Mouse (Mus musculus): ENCODE measurements around the gene Nkx2-3. TPM values are rescaled to one million over a fixed set of nuclear protein-coding genes. Genes with fewer than 3 reads are reported as not detected.

Nkx2-3 gene
- polyA plus RNA-seq, 1 experiment, result not detected

DNA sequence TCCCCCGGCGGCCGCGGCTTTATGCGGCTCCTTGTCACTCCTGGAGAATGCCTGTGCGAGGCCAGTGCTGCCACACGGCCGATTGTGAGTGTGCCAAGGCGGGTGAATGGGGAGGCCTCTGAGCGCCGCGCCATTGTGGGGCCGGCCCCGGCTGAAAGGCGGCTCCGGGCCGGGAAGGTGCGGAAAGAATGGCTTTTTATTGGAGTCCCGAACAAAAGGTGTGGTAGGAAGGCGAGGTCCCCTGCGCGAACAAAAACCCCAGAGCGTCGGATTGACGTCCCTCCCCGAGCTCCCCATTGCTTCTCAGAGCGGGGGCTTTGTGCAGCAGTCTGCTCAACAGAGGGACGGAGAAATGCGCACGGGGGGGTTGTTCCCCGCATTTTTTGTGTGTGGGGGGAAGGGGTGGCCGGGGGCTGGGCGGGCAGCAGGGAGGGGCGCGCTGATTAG, 4.3 kb downstream of the Nkx2-3 start:
- Histone ChIP-seq H3K9me3 (ENCODE audit: control insufficient read depth, low read length) (peaks cover 8% of the 10 kb centered on the region; the same call in 1 of the 2 replicates), H3K4me3 (replicated peaks) (no peak overlapping the region), H3K4me1 (ENCODE audit: control insufficient read depth) (peaks cover 3% of the 10 kb centered on the region), H3K27me3 (ENCODE audit: control insufficient read depth) (peaks cover 100% of the 10 kb centered on the region), H3K36me3 (ENCODE audit: control insufficient read depth) (no peaks in the 10 kb centered on the region)
- TF ChIP-seq TAL1 (IDR thresholded peaks at IDR 0.05; ENCODE audit: low read length) (no peak), GATA1 (IDR thresholded peaks at IDR 0.05; ENCODE audit: low read length) (no peak)

DNA sequence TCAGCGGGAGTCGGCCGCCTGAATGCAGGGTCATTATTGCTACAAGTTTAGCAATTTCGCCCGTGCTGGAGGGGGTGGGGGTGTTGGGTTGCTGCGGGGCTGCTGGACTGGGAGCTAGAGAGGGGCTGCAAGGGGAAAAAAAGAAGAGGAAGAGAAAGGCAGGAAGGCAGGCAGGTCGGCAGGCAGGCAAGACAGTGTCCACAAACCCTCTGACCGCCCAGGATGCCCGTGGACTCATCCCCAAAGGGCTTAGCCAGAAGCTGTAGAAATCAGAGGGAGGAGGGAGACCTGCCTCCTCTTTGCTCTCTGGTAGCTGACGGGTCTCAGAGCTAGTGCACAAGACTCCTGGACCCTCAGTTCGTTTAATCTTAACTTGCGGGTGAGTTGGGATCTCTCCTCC, 4.8 kb downstream of the Nkx2-3 start:
- Histone ChIP-seq H3K4me1 (ENCODE audit: control insufficient read depth) (peaks cover 3% of the 10 kb centered on the region), H3K4me3 (replicated peaks) (no peak overlapping the region), H3K27me3 (ENCODE audit: control insufficient read depth) (peaks cover 100% of the 10 kb centered on the region), H3K36me3 (ENCODE audit: control insufficient read depth) (no peaks in the 10 kb centered on the region), H3K9me3 (ENCODE audit: control insufficient read depth, low read length) (peaks cover 8% of the 10 kb centered on the region; the same call in 1 of the 2 replicates)
- TF ChIP-seq TAL1 (IDR thresholded peaks at IDR 0.05; ENCODE audit: low read length) (no peak), GATA1 (IDR thresholded peaks at IDR 0.05; ENCODE audit: low read length) (no peak)

DNA sequence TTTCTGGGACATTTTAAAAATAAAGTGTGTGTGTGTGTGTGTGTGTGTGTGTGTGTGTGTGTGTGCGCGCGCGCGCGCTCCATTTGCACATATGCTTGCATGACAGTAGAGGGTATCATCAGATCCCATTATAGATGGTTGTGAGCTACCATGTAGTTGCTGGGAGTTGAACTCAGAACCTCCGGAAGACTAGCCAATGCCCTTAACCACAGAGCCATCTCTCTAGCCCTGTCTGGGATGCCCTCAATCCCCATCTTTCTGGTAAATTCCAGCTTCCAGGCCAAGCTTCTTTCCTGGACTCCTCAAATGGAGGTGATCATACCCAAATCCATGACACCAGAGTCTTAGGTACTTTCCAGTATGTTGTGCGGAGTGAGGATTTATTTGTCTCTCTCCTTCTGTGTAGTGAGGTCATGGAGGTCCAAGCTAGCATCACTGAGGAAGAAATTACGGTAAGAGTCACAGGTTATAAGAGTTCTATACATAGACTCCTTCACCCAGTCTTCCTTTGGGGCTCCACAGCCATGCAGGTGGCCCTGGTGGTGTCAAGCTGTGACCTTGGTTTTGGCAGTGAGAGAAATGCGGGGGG, 5.7 kb downstream of the Nkx2-3 start:
- no peak for TF ChIP-seq TAL1 (IDR thresholded peaks at IDR 0.05; ENCODE audit: low read length)
- Histone ChIP-seq H3K4me1 (ENCODE audit: control insufficient read depth) (no peaks in the 10 kb centered on the region), H3K4me3 (replicated peaks) (no peak overlapping the region), H3K27me3 (ENCODE audit: control insufficient read depth) (peaks cover 98% of the 10 kb centered on the region), H3K36me3 (ENCODE audit: control insufficient read depth) (no peaks in the 10 kb centered on the region), H3K9me3 (ENCODE audit: control insufficient read depth, low read length) (peaks cover 4% of the 10 kb centered on the region; the same call in 1 of the 2 replicates)

DNA sequence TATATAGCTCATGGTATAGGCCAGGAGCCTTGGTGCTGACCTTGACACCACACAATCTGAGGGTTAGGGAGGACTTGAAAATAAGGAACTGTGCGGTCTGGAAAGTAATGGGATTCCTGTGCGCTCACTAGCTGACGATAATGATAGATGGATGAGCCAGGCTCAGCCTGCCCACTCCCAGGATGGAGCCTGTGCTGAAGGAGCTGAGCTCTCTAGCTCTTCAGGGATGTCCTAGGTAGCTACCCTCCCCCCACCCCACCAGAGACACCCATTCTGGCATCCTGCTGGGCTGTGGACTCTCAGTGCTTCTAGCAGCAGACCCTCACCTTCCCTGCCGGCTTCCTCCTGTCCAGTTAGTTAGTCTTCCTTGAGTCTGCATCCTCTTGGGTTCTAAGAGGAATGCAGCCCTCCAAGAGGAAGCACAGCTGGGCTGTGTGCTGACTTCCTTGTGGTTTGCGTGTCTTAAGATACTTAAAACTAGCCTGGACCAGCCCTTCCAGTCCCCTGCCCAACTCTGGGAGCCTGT, 6.4 kb downstream of the Nkx2-3 start:
- Histone ChIP-seq H3K4me1 (ENCODE audit: control insufficient read depth) (no peaks in the 10 kb centered on the region), H3K9me3 (ENCODE audit: control insufficient read depth, low read length) (peaks cover 4% of the 10 kb centered on the region; the same call in 1 of the 2 replicates), H3K36me3 (ENCODE audit: control insufficient read depth) (no peaks in the 10 kb centered on the region), H3K27me3 (ENCODE audit: control insufficient read depth) (peaks cover 98% of the 10 kb centered on the region), H3K4me3 (replicated peaks) (no peak overlapping the region)
- TF ChIP-seq GATA1 (IDR thresholded peaks at IDR 0.05; ENCODE audit: low read length) (no peak), TAL1 (IDR thresholded peaks at IDR 0.05; ENCODE audit: low read length) (no peak)

DNA sequence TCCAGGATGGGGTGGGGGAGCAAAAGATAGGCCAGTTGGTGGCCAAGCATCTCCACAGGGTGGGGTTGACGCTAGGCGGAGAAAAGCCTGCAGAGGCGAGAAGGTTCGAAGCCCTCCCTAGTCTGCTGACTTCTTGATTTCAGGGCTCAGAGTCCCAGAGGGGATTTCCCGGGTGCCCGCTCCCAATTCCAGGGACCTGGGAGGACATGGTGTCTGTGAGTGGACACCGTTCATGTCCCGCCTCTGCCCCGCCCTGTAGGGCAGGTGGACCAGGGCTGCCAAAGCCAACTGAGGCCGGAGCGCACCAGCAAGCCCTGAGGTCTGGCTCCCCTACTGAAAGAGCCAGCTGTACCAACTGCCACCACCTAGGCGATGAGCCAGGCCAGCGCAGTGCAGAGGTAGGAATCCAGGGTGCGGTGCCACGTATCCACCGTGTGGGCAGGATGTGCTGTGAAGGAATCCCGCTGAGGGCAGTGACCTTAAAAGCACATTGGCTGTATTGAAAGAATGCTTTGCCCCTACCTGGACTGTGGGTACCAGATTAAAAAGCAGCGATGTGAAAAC, 7.9 kb downstream of the Nkx2-3 start:
- Histone ChIP-seq H3K36me3 (ENCODE audit: control insufficient read depth) (no peaks in the 10 kb centered on the region), H3K4me1 (ENCODE audit: control insufficient read depth) (no peaks in the 10 kb centered on the region), H3K9me3 (ENCODE audit: control insufficient read depth, low read length) (no peaks in the 10 kb centered on the region; the same call in 1 of the 2 replicates), H3K27me3 (ENCODE audit: control insufficient read depth) (peaks cover 96% of the 10 kb centered on the region), H3K4me3 (replicated peaks) (no peak overlapping the region)
- TF ChIP-seq TAL1 (IDR thresholded peaks at IDR 0.05; ENCODE audit: low read length) (no peak), GATA1 (IDR thresholded peaks at IDR 0.05; ENCODE audit: low read length) (no peak)

DNA sequence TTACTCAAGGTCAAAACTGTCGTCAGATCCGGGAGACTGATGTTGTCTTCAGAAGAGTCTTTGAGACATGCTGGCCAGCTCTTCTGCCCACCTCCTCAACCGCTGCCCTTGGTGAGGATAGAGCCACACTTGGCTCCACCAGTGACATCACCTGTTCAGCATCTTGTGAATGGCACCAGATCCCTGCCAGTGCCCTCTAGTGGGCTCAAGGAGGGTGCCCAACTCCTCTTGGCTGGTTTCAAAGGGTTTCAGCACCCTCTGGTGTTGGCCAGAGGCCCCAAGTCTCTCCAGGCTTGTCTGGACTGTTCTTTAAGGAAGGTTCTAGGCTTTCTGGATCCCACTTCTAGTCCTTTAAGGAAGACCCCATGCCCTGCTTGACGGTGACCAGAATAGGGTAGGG, 11.8 kb downstream of the Nkx2-3 start:
- no peaks in the 10 kb centered on the region for H3K9me3 ChIP-seq (ENCODE audit: control insufficient read depth, low read length)
- TF ChIP-seq TAL1 (IDR thresholded peaks at IDR 0.05; ENCODE audit: low read length) (no peak), GATA1 (IDR thresholded peaks at IDR 0.05; ENCODE audit: low read length) (no peak)
- H3K27me3 ChIP-seq (ENCODE audit: control insufficient read depth), result peaks cover 60% of the 10 kb centered on the region
- H3K36me3 ChIP-seq (ENCODE audit: control insufficient read depth), result no peaks in the 10 kb centered on the region
- H3K4me3 ChIP-seq (replicated peaks), result no peak overlapping the region
- H3K4me1 ChIP-seq (ENCODE audit: control insufficient read depth), result no peaks in the 10 kb centered on the region

DNA sequence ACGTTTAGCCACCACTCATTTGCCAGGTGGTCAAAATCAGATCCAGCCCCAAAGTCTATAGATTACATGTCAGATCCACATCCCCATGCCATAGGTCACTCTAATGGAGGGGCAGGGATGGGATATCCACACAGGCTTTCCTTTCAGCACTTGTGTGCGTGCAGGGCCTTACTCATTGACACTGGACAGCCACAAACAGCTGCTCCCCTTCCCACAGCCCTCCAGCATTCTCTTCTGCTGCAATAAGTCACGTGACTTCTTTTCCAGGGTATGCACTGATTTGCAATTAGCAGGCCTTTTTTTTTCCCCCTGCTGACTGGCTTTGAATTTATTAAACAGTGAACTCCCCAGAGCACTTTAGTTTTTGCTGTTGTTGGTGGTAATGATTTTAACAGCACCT, 14.0 kb downstream of the Nkx2-3 start:
- Histone ChIP-seq H3K4me3 (replicated peaks) (no peak overlapping the region), H3K36me3 (ENCODE audit: control insufficient read depth) (no peaks in the 10 kb centered on the region), H3K9me3 (ENCODE audit: control insufficient read depth, low read length) (no peaks in the 10 kb centered on the region), H3K4me1 (ENCODE audit: control insufficient read depth) (peaks cover 3% of the 10 kb centered on the region), H3K27me3 (ENCODE audit: control insufficient read depth) (peaks cover 37% of the 10 kb centered on the region)
- TF ChIP-seq TAL1 (IDR thresholded peaks at IDR 0.05; ENCODE audit: low read length) (no peak), GATA1 (IDR thresholded peaks at IDR 0.05; ENCODE audit: low read length) (no peak)

DNA sequence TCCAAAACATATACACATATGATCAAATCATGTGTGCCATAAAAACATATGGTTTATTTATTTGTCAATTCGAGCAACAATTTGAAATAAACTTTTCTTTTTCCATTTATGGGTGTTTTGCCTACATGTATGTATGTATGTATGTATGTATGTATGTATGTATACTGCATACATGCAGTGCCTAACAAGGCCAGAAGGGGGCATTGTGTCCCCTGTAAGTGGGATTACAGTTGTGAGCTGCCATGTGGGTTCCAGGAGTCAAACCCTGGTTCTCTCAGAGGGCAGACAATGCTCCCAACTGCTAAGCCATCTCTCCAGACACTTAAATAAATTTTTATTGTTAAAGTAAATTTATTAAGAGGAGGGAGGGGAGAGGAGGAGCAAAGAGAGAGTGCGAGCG, 15.2 kb downstream of the Nkx2-3 start:
- Histone ChIP-seq H3K36me3 (ENCODE audit: control insufficient read depth) (no peaks in the 10 kb centered on the region), H3K4me1 (ENCODE audit: control insufficient read depth) (peaks cover 3% of the 10 kb centered on the region), H3K27me3 (ENCODE audit: control insufficient read depth) (peaks cover 26% of the 10 kb centered on the region), H3K4me3 (replicated peaks) (no peak overlapping the region), H3K9me3 (ENCODE audit: control insufficient read depth, low read length) (no peaks in the 10 kb centered on the region)
- no peak for TF ChIP-seq GATA1 (IDR thresholded peaks at IDR 0.05; ENCODE audit: low read length)
- TF ChIP-seq TAL1 (IDR thresholded peaks at IDR 0.05; ENCODE audit: low read length), result no peak

DNA sequence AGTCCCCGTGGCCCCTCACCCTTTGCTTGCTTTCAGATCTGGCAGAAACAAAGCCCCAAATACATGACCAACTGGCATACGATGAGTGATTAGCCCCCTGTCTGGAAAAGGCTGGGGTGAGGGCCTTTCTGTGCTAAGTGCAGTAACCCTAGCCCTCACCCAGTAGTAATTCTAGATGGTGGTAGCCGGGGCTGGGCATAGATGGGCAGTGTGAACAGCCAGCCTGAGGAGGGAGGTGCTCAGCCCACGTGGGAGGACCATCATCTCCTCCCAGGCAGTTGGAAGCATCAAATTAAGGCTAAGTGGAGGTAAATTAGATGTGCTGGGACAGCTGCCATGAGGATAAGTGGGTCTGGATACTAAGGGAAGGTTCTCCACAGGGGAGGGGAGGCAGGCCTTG, 17.0 kb downstream of the Nkx2-3 start:
- no peak for TF ChIP-seq GATA1 (IDR thresholded peaks at IDR 0.05; ENCODE audit: low read length)
- TF ChIP-seq TAL1 (IDR thresholded peaks at IDR 0.05; ENCODE audit: low read length), result no peak
- no peak overlapping the region for H3K4me3 ChIP-seq (replicated peaks)
- H3K4me1 ChIP-seq (ENCODE audit: control insufficient read depth), result peaks cover 3% of the 10 kb centered on the region
- H3K27me3 ChIP-seq (ENCODE audit: control insufficient read depth), result peaks cover 11% of the 10 kb centered on the region
- no peaks in the 10 kb centered on the region for H3K36me3 ChIP-seq (ENCODE audit: control insufficient read depth)
- H3K9me3 ChIP-seq (ENCODE audit: control insufficient read depth, low read length), result no peaks in the 10 kb centered on the region

Measured in erythroblast, embryonic 14.5 days (primary cell).